Mouse (Mus musculus) CH12.LX (cell line): ENCODE results near the gene Fbxo3. TPM values are rescaled to one million over a fixed set of nuclear protein-coding genes. Genes with fewer than 3 reads are reported as not detected.

Experiments used
- DNase-seq: peaks from one replicate; pipeline ENCODE4 v3.0.0-alpha.2; 2013; ENCODE audit errors: extremely low read depth
- H3K27ac ChIP-seq: 2 replicates; pipeline ENCODE4 v1.5.1; 2012; ENCODE audit warnings: low read depth, mild to moderate bottlenecking, control low read depth, moderate library complexity; ENCODE audit not compliant: insufficient read depth
- H3K27me3 ChIP-seq: replicated peaks from 2 replicates; pipeline ENCODE3; 2012; ENCODE audit warnings: inconsistent platforms
- H3K36me3 ChIP-seq, 2 experiments: replicated peaks in 1 of 2; 2 replicates each; pipeline versions ENCODE3 to v1.6.1; 2012; ENCODE audit warnings: inconsistent platforms in 1 of 2, low read length in 1 of 2, mild to moderate bottlenecking in 1 of 2, mixed read lengths in 1 of 2, moderate library complexity in 1 of 2; ENCODE audit not compliant: control insufficient read depth in 1 of 2, insufficient read depth in 1 of 2
- H3K4me1 ChIP-seq, 2 experiments: 2 replicates each; pipeline ENCODE4 v1.6.1; 2012; ENCODE audit warnings: inconsistent platforms in 1 of 2, moderate library complexity in 1 of 2; ENCODE audit not compliant: insufficient read depth in 2 of 2, control insufficient read depth in 1 of 2
- H3K4me2 ChIP-seq: 2 replicates; pipeline ENCODE4 v1.6.1; 2012; ENCODE audit warnings: low read depth, mild to moderate bottlenecking, control low read depth; ENCODE audit not compliant: poor library complexity, insufficient read depth, severe bottlenecking
- H3K4me3 ChIP-seq, 3 experiments: fragments of 150-350 bp in 1 of 3; sonication (generic) in 1 of 3; replicated peaks in 1 of 3; 2 replicates each; pipeline versions ENCODE3 to v1.5.1; 2011 to 2012; ENCODE audit warnings: low read depth in 2 of 3, low read length in 2 of 3, mild to moderate bottlenecking in 2 of 3, moderate library complexity in 2 of 3, control low read depth in 1 of 3, improper control_type of control experiment in 1 of 3, inconsistent platforms in 1 of 3, mixed read lengths in 1 of 3; ENCODE audit not compliant: poor library complexity in 1 of 3
- H3K79me2 ChIP-seq: replicated peaks from 2 replicates; pipeline ENCODE4 v1.6.1; 2012; ENCODE audit warnings: mild to moderate bottlenecking, moderate library complexity; ENCODE audit not compliant: control insufficient read depth, poor library complexity, insufficient read depth, severe bottlenecking; ENCODE audit errors: extremely low read depth
- H3K9ac ChIP-seq: 2 replicates; pipeline ENCODE4 v1.6.1; 2012; ENCODE audit warnings: low read depth, mild to moderate bottlenecking, control low read depth, moderate library complexity; ENCODE audit not compliant: insufficient read depth
- H3K9me3 ChIP-seq: replicated peaks from 2 replicates; pipeline ENCODE3; 2012; ENCODE audit warnings: low read length, inconsistent platforms, mixed read lengths
- CHD2 ChIP-seq: IDR thresholded peaks from 2 replicates; pipeline ENCODE4 v1.6.1; 2011; ENCODE audit warnings: low read length, improper control_type of control experiment
- CTCF ChIP-seq, 2 experiments: IDR thresholded peaks in 1 of 2; conservative IDR thresholded peaks in 1 of 2; 2 replicates each; pipeline ENCODE4 v1.5.1; 2011 to 2012; ENCODE audit warnings: low read depth in 2 of 2, low read length in 2 of 2, improper control_type of control experiment in 1 of 2, inconsistent platforms in 1 of 2, mild to moderate bottlenecking in 1 of 2, moderate library complexity in 1 of 2
- E2F4 ChIP-seq: IDR thresholded peaks from 2 replicates; pipeline ENCODE4 v1.6.1; 2011; ENCODE audit warnings: low read depth, low read length, improper control_type of control experiment; ENCODE audit not compliant: insufficient replicate concordance
- ETS1 ChIP-seq: conservative IDR thresholded peaks from 2 replicates; pipeline ENCODE4 v1.6.1; 2012; ENCODE audit warnings: low read depth, mild to moderate bottlenecking, inconsistent platforms, low read length, improper control_type of control experiment, moderate library complexity
- GABPA ChIP-seq: IDR thresholded peaks from 2 replicates; pipeline ENCODE4 v1.6.1; 2012; ENCODE audit warnings: low read depth, low read length, improper control_type of control experiment, inconsistent platforms; ENCODE audit not compliant: insufficient replicate concordance
- JUN ChIP-seq: IDR thresholded peaks from 2 replicates; pipeline ENCODE4 v1.6.1; 2011; ENCODE audit warnings: low read depth, mild to moderate bottlenecking, low read length, improper control_type of control experiment, moderate library complexity; ENCODE audit not compliant: insufficient read depth
- JUND ChIP-seq: conservative IDR thresholded peaks from 2 replicates; pipeline ENCODE4 v1.6.1; 2011; ENCODE audit warnings: low read depth, low read length, improper control_type of control experiment
- KAT2A ChIP-seq: IDR thresholded peaks from 2 replicates; pipeline ENCODE4 v1.6.1; 2012; ENCODE audit warnings: low read length, improper control_type of control experiment, inconsistent platforms; ENCODE audit not compliant: insufficient replicate concordance
- MAFK ChIP-seq: IDR thresholded peaks from 2 replicates; pipeline ENCODE4 v1.6.1; 2011; ENCODE audit warnings: low read length, improper control_type of control experiment; ENCODE audit not compliant: insufficient replicate concordance
- MAZ ChIP-seq: IDR thresholded peaks from 2 replicates; pipeline ENCODE4 v1.6.1; 2012; ENCODE audit warnings: low read depth, mild to moderate bottlenecking, inconsistent platforms, low read length, improper control_type of control experiment, moderate library complexity
- MXI1 ChIP-seq: IDR thresholded peaks from 2 replicates; pipeline ENCODE4 v1.6.1; 2011; ENCODE audit warnings: mild to moderate bottlenecking, low read depth, low read length, improper control_type of control experiment
- MYC ChIP-seq: IDR thresholded peaks from 2 replicates; pipeline ENCODE4 v1.6.1; 2011; ENCODE audit warnings: low read depth, mild to moderate bottlenecking, improper control_type of control experiment, low read length
- PAX5 ChIP-seq: IDR thresholded peaks from 2 replicates; pipeline ENCODE4 v1.6.1; 2012; ENCODE audit warnings: low read length, inconsistent platforms, mixed read lengths
- POLR2A ChIP-seq: IDR thresholded peaks from 2 replicates; pipeline ENCODE4 v1.6.1; 2011; ENCODE audit warnings: low read depth, mild to moderate bottlenecking, improper control_type of control experiment, low read length
- RAD21 ChIP-seq: IDR thresholded peaks from 2 replicates; pipeline ENCODE4 v1.6.1; 2011; ENCODE audit warnings: low read depth, mild to moderate bottlenecking, low read length, improper control_type of control experiment, moderate library complexity
- RCOR1 ChIP-seq: conservative IDR thresholded peaks from 2 replicates; pipeline ENCODE4 v1.6.1; 2012; ENCODE audit warnings: low read depth, mild to moderate bottlenecking, inconsistent platforms, low read length, improper control_type of control experiment
- SIN3A ChIP-seq: IDR thresholded peaks from 2 replicates; pipeline ENCODE4 v1.6.1; 2012; ENCODE audit warnings: low read length, improper control_type of control experiment, inconsistent platforms
- SMC3 ChIP-seq: IDR thresholded peaks from 2 replicates; pipeline ENCODE4 v1.6.1; 2011; ENCODE audit warnings: low read depth, low read length, improper control_type of control experiment
- USF1 ChIP-seq: IDR thresholded peaks from 2 replicates; pipeline ENCODE4 v1.6.1; 2014; ENCODE audit warnings: low read depth, mild to moderate bottlenecking, inconsistent platforms, low read length, improper control_type of control experiment
- USF2 ChIP-seq: conservative IDR thresholded peaks from 2 replicates; pipeline ENCODE4 v1.6.1; 2011; ENCODE audit warnings: low read depth, low read length, improper control_type of control experiment
- ZC3H11A ChIP-seq: IDR thresholded peaks from 2 replicates; pipeline ENCODE4 v1.6.1; 2012; ENCODE audit warnings: low read depth, mild to moderate bottlenecking, inconsistent platforms, low read length, improper control_type of control experiment
- ZKSCAN1 ChIP-seq: IDR thresholded peaks from 2 replicates; pipeline ENCODE4 v1.6.1; 2012; ENCODE audit warnings: low read depth, inconsistent platforms, low read length, improper control_type of control experiment, borderline replicate concordance
- ZMIZ1 ChIP-seq: IDR thresholded peaks from 2 replicates; pipeline ENCODE4 v1.6.1; 2012; ENCODE audit warnings: low read depth, mild to moderate bottlenecking, inconsistent platforms, low read length, improper control_type of control experiment
- ZNF384 ChIP-seq: IDR thresholded peaks from 2 replicates; pipeline ENCODE4 v1.6.1; 2012; ENCODE audit warnings: low read depth, low read length, improper control_type of control experiment, inconsistent platforms
- dilution Hi-C: fragments of 300-500 bp; cut with MboI; formaldehyde crosslinking; loops from 2 replicates; pipeline ENCODE4 v1.14.3; 2020; ENCODE audit warnings: low sequenced_read_pairs; ENCODE audit not compliant: extremely low pct_unique_long_range_greater_than_20kb, extremely low pct_ligation_motif_present
- in situ Hi-C: fragments of 300-500 bp; cut with MboI; formaldehyde crosslinking; loops from 3 replicates; pipeline ENCODE4 v1.14.3; 2019; ENCODE audit warnings: low sequenced_read_pairs, low pct_ligation_motif_present, low pct_unique_long_range_greater_than_20kb, mixed read lengths
- polyA plus RNA-seq: library from polyadenylated mRNA; unstranded; fragments of >175 nt; gene quantifications from 2 replicates; pipeline ENCODE4 v1.2.1, GENCODE M21; 2012; ENCODE audit warnings: low read depth; ENCODE audit not compliant: insufficient read length
- total RNA-seq, 2 experiments: library from RNA; depleted of rRNA; stranded (reverse); fragments of 300-350 nt in 1 of 2; fragments of >200 nt in 1 of 2; gene quantifications; 2 replicates each; pipeline ENCODE4 v1.2.3; 2012 to 2014

Fbxo3 gene
- total and polyA plus RNA-seq, 3 experiments, result 29.7 to 63.7 (median 38.4) TPM

DNA sequence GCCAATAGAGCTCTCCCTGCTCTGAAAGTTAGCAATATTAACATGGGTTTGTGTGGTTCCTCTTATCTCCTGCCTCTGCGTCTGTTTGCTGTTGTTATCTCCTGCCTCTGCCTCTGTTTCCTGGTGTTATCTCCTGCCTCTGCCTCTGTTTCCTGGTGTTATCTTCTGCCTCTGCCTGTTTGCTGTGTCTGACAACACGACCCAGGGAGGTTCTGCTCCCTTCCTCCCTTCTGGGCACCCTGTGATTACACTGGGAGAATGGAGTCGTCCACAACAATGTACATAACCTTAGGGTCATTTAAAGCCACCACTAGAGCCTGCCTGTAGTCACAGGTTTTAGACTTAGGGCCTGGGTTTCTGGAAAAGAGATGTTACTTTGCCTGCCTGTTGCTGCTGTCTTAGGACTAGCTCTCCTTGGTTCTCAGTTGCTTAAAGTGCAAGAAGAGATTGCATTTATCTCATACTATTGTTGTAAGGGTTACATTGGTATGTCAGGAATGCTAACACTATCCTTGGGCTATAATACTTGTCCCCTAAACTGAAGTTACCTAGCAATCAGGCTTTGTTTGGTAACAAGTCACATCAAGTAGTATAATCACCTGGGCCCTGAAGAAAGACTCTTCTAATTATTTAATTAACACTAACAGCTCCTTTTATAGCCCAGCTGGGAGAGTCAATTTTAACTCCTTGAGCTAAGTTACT lies 71.2 kb downstream of the Fbxo3 start:
- Histone ChIP-seq H3K4me3 (no peak overlapping the region), H3K9ac (no peak overlapping the region), H3K4me1 (peaks cover 0 to 9% of the 10 kb centered on the region in 2 experiments; a peak in 2 of 4 replicates), H3K27me3 (no peaks in the 10 kb centered on the region), H3K4me2 (no peak overlapping the region), H3K9me3 (no peaks in the 10 kb centered on the region), H3K36me3 (no peaks in the 10 kb centered on the region), H3K27ac (no peak overlapping the region), H3K79me2 (no peaks in the 10 kb centered on the region)
- in situ Hi-C loops, result no loop called here
- no peak for DNase-seq
- dilution Hi-C loops, result no loop called here
- TF ChIP-seq POLR2A (no peak), CTCF (conservative IDR thresholded peaks at IDR 0.05 in 1 of 2, IDR thresholded peaks at IDR 0.05 in 1 of 2; ENCODE audit: low read depth in 2 of 2, low read length in 2 of 2) (no peak), KAT2A (no peak), SMC3 (no peak), SIN3A (no peak), USF2 (no peak), RAD21 (no peak), JUN (no peak), RCOR1 (no peak), E2F4 (no peak), ZMIZ1 (no peak), MAFK (no peak), MAZ (no peak), GABPA (no peak), USF1 (no peak), ETS1 (no peak), JUND (no peak), MYC (no peak), CHD2 (no peak)

DNA sequence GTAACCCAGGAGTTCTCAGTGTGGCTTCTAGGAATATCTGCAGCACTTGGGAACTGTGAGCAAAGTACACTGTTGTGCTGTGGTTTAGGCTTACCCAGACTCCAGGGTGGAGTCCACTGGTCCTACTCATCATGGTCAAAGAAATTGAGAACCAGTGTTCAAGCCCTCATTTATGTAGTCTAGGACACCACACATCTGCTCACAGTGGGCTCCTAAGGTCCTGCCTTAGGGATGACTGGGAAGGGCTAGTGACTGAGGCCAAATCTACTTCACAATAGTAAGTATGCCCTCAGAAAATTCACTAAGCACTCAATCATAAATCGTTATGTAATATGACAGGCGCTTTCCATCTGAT lies 71.7 kb downstream of the Fbxo3 start:
- Histone ChIP-seq H3K36me3 (no peaks in the 10 kb centered on the region), H3K9ac (no peak overlapping the region), H3K9me3 (no peaks in the 10 kb centered on the region), H3K4me1 (peaks cover 0 to 9% of the 10 kb centered on the region in 2 experiments; a peak in 2 of 4 replicates), H3K27me3 (no peaks in the 10 kb centered on the region)
- no peak for DNase-seq
- in situ Hi-C loops, result no loop called here
- dilution Hi-C loops, result no loop called here
- TF ChIP-seq MYC (no peak), ZC3H11A (no peak), CTCF (conservative IDR thresholded peaks at IDR 0.05 in 1 of 2, IDR thresholded peaks at IDR 0.05 in 1 of 2; ENCODE audit: low read depth in 2 of 2, low read length in 2 of 2) (no peak), MXI1 (no peak), RCOR1 (no peak), MAZ (no peak), E2F4 (no peak), ZNF384 (no peak), CHD2 (no peak), PAX5 (no peak), ZKSCAN1 (no peak)
- TF ChIP-seq, all 38 proteins: peak for 0
- H3K27ac ChIP-seq, result no peak overlapping the region
- H3K4me3 ChIP-seq, result no peak overlapping the region
- H3K4me2 ChIP-seq, result no peak overlapping the region
- no peaks in the 10 kb centered on the region for H3K79me2 ChIP-seq
